Mouse (Mus musculus) lung, postnatal 0 days (tissue): ENCODE measurements around the gene Nme4. TPM values are rescaled to one million over a fixed set of nuclear protein-coding genes. Genes with fewer than 3 reads are reported as not detected.

Experiments used
- ATAC-seq: fragments of 200-750 bp; cut with Nextera tagmentation; 2 replicates; pipeline ENCODE4 v1.8.0; 2017; ENCODE audit warnings: moderate library complexity
- DNase-seq: peaks from one replicate; pipeline ENCODE4 v3.0.0-alpha.2; 2016; ENCODE audit warnings: low spot score
- H3K27ac ChIP-seq: fragments of 300-500 bp; sonication (generic); 2 replicates; pipeline ENCODE4 v1.5.1; 2014; ENCODE audit warnings: antibody characterized with exemption, mild to moderate bottlenecking, low read length, mixed read lengths
- H3K27me3 ChIP-seq: fragments of 300-500 bp; sonication (generic); replicated peaks from 2 replicates; pipeline ENCODE4 v1.6.1; 2014; ENCODE audit warnings: low read length, mixed read lengths; ENCODE audit not compliant: insufficient read depth
- H3K36me3 ChIP-seq: fragments of 300-500 bp; sonication (generic); 2 replicates; pipeline ENCODE4 v1.6.1; 2014; ENCODE audit warnings: low read length, mixed read lengths; ENCODE audit not compliant: insufficient read depth
- H3K4me1 ChIP-seq: fragments of 300-500 bp; sonication (generic); 2 replicates; pipeline ENCODE4 v1.6.1; 2014; ENCODE audit warnings: antibody characterized with exemption, low read depth, low read length, mixed read lengths; ENCODE audit not compliant: insufficient read depth
- H3K4me2 ChIP-seq: fragments of 300-500 bp; sonication (generic); replicated peaks from 2 replicates; pipeline ENCODE4 v1.6.1; 2014; ENCODE audit warnings: low read depth, mild to moderate bottlenecking, low read length, moderate library complexity, mixed read lengths
- H3K4me3 ChIP-seq: fragments of 300-500 bp; sonication (generic); 2 replicates; pipeline ENCODE4 v1.5.1; 2014; ENCODE audit warnings: low read depth, low read length
- H3K9ac ChIP-seq: fragments of 300-500 bp; sonication (generic); replicated peaks from 2 replicates; pipeline ENCODE4 v1.6.1; 2014; ENCODE audit warnings: low read depth, mild to moderate bottlenecking
- H3K9me3 ChIP-seq: fragments of 300-500 bp; sonication (generic); 2 replicates; pipeline ENCODE4 v1.6.1; 2016; ENCODE audit warnings: low read length, mixed read lengths
- CTCF ChIP-seq: IDR thresholded peaks from 2 replicates; pipeline ENCODE4 v1.5.1; 2016; ENCODE audit warnings: antibody characterized with exemption, mild to moderate bottlenecking
- EP300 ChIP-seq: IDR thresholded peaks from 2 replicates; pipeline ENCODE4 v1.6.1; 2016; ENCODE audit warnings: antibody characterized with exemption, mild to moderate bottlenecking, control low read depth
- WGBS: fragments of 180-500 bp; shearing (Covaris S2); extraction: QIAGEN DNeasy Blood & Tissue Kit; methylation state at CpG from one replicate; pipeline ENCODE4 v1.1.7; 2014; 5-methylcytosine and 5-hydroxymethylcytosine counted together
- polyA plus RNA-seq: library from polyadenylated mRNA; unstranded; fragments of >200 nt; fragmentation: Nextera tagmentation; extraction: Ambion mirVana; gene quantifications from 2 replicates; pipeline ENCODE4 v1.2.1, GENCODE M21; 2015

The Nme4 gene
- polyA plus RNA-seq, 1 experiment from 2014 or later: 9.2 TPM

DNA sequence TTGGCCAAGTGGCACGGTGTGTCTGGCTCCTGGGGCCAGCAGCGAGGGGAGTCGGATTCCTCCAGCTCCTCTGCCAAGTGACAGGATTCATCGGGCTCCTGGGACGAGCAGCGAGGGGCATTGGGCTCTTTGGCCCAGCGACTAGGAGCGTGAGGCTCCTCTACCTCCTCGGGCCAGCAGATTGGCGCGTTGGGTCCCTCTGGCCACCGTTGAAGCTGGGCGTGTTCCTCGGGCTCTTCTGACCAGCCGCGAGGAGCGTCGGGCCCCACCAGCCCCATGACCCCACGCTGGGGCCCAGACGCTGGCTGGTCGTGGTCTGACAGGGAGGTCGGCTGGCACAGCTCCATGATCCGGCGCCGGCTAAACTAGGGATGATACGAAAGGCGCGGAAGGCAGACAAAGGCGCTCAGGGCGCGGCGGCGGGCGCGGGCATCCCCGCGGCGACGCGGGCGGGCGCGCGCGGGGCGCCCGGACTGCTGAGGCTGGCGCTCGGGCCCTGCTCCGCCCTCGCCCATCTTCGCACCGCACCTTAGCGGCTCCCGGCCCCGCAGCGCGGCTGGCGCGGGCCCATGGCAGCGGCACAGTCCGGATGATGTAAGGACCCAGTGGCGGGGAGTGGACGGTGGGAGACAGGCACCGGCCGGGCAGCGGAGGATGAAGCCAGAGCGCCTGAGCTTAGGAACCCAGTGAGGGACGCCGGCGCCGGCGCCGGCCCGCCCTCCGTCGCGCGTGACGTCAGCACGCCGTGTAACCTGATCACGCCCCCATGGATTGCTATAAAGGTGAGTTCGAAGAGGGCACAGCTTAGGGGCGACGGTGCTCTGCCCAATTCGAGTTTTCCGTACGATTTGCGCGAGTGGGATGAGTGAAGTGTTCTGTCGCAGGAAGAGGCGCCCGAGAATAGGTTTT is 26.3 kb downstream of the Nme4 start, which contains the start of gene Rab11fip3:
Gene Rab11fip3, minus strand, starts transcription at position 725 of the 909 bp plus-strand sequence.
- Histone ChIP-seq H3K27me3 (no peaks in the 10 kb centered on the region), H3K4me3 (peak within 1 kb of the TSS; percentile 67), H3K27ac (peak within 1 kb of the TSS; percentile 64), H3K4me2 (peak within 1 kb of the TSS; percentile 92), H3K36me3 (no peaks in the 10 kb centered on the region), H3K4me1 (peaks cover 19% of the 10 kb centered on the region), H3K9me3 (no peaks in the 10 kb centered on the region), H3K9ac (peak within 1 kb of the TSS; percentile 41)
- WGBS: under 1% methylated on average over 79 of the region's 94 CpGs
- no peak for TF ChIP-seq EP300
- no peak for TF ChIP-seq CTCF
- ATAC-seq (peak; percentile 91), DNase-seq (peak; percentile 88)

DNA sequence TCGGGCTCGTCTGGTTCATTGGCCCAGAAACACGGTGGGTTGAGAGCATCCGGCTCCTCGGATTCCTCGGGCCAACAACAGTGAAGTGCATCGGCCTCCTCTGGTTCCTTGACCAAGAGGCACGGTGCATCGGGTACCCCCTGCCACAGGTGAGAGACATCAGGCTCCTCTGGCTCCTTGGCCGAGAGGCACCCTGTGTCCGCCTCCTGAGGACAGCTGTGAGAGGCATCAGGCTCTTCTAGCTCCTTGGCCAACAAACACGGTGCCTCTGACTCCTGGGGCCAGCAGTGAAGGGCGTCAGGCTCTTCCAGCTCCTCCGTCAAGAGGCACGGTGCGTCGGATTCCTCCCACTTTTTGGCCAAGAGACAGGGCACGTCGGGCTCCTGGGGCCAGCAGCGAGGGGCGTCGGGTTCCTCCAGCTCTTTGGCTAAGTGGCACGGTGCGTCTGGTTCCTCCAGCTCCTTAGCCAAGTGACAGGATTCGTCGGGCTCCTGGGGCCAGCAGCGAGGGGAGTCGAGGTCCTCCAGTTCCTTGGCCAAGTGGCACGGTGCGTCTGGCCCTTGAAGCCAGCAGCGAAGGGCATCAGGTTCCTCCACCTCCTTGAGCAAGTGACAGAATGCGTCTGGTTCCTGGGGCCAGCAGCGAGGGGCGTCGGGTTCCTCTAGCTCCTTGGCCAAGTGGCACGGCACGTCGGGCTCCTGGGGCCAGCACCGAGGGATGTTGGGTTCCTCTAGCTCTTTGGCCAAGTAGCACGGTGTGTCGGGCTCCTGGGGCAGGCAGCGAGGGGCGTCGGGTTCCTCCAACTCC is 27.2 kb downstream of the Nme4 start:
- DNase-seq: peak; percentile 44
- H3K27ac ChIP-seq: peak overlapping the region; percentile 64
- TF ChIP-seq CTCF (no peak), EP300 (no peak)
- under 1% methylated on average over 44 of the region's 44 CpGs for WGBS
- H3K9me3 ChIP-seq: no peaks in the 10 kb centered on the region
- peaks cover 19% of the 10 kb centered on the region for H3K4me1 ChIP-seq
- H3K4me3 ChIP-seq: peak overlapping the region; percentile 67
- peak overlapping the region; percentile 92 for H3K4me2 ChIP-seq
- peak overlapping the region; percentile 41 for H3K9ac ChIP-seq
- peak; percentile 23 for ATAC-seq
- H3K27me3 ChIP-seq: no peaks in the 10 kb centered on the region
- H3K36me3 ChIP-seq: no peaks in the 10 kb centered on the region

DNA sequence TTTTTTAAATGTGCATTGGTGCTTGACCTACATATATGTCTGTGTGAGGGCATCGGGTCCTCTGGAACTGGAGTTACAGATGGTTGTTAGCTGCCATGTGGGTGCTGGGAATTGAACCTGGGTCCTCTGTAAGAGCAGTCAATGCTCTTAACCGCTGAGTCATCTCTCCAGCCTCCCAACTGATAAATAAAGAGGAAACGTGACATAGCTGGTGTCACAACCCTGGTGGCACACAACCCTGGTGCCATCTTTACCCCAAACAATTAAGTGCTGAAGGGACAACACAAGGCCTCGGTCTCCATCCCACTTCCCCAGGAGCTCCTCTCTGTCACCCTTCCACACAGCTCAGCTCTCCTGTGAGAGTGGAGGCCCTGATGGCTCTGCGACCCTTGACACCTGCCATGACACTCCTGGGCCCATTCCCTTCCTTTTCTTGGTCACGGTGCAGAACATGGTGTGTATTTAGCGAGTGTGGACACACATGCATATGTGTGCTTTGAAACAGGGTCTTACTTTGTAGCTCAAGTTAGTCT is 28.8 kb downstream of the Nme4 start:
- 91% methylated on average over 7 of the region's 7 CpGs for WGBS
- TF ChIP-seq EP300: no peak
- TF ChIP-seq CTCF: no peak
- Histone ChIP-seq H3K27ac (no peak overlapping the region), H3K9ac (no peak overlapping the region), H3K9me3 (no peaks in the 10 kb centered on the region), H3K4me1 (peaks cover 19% of the 10 kb centered on the region), H3K36me3 (no peaks in the 10 kb centered on the region), H3K27me3 (no peaks in the 10 kb centered on the region), H3K4me3 (no peak overlapping the region), H3K4me2 (peak overlapping the region; percentile 92)
- DNase-seq (no peak), ATAC-seq (no peak)

DNA sequence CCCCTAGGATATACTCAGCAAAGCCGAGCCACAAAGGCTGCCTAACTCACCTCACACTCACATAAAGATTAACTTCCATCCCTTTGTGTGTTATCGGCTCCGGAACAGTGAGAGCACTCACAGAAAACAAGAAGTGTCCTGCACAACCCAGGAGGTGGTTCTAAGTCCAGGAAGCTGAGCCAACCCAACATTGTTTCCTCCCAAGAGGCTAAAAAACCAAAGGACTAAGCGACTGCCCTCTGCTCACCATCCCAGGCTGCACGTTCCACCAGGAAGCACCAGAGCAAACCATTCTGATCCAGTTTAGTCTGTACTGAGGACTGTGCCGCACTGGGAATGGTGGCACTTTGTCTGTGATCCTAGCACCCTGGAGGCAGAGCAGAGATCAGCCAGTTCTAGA is 30.5 kb downstream of the Nme4 start:
- H3K27ac ChIP-seq: no peak overlapping the region
- no peak overlapping the region for H3K4me3 ChIP-seq
- no peaks in the 10 kb centered on the region for H3K27me3 ChIP-seq
- WGBS: 57% methylated on average over 6 of the region's 6 CpGs
- H3K9me3 ChIP-seq: no peaks in the 10 kb centered on the region
- H3K36me3 ChIP-seq: no peaks in the 10 kb centered on the region
- TF ChIP-seq CTCF (no peak), EP300 (no peak)
- DNase-seq: no peak
- no peak overlapping the region for H3K9ac ChIP-seq
- ATAC-seq: no peak
- peaks cover 19% of the 10 kb centered on the region for H3K4me1 ChIP-seq
- H3K4me2 ChIP-seq: no peak overlapping the region

DNA sequence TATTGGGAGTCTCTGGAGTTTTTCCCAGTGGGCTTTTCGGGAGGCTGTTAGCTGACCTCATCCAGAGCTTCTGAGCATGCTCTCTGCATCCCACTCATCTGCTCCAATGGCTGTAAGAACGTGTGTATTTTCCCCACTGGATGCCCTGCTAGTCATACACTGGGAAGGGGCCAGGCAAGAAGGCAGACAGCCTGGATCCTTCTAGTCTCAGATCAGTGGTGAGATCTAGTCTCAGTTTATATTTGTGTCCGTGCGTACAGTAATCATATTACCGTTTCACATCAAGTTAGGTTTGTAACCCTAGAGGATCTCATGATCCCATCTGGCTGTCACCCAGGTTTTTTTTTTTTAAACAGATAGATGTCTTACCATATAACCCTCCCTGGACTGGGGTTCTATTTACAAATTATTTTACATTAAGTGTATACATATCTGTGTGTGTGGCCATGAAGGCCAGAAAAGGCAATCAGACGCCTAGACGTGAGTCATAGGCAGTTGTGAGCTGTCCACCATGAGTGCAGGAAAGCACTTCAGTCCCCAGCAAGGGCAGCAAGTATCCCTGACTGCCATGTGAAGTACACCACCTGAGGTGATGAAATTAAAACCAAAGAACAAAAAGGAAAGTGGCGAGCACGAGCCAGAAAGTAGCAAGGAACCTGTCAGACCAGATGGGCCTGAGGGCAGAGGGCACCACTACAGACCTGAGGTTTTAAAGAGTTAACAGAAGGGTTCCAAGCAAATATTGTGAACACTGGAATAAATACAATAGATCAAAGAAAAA is 37.4 kb downstream of the Nme4 start:
- H3K36me3 ChIP-seq: no peaks in the 10 kb centered on the region
- no peak for TF ChIP-seq CTCF
- TF ChIP-seq EP300: peak; percentile 60
- WGBS: 43% methylated on average over 9 of the region's 9 CpGs

More for the DNA sequence above, 37.4 kb downstream of the Nme4 start:
- Histone ChIP-seq H3K27ac (peak overlapping the region; percentile 38; the same call in 1 of the 2 replicates), H3K27me3 (no peaks in the 10 kb centered on the region), H3K9ac (no peak overlapping the region), H3K4me1 (no peaks in the 10 kb centered on the region), H3K4me3 (no peak overlapping the region), H3K9me3 (no peaks in the 10 kb centered on the region), H3K4me2 (no peak overlapping the region)
- ATAC-seq: peak; percentile 96
- DNase-seq: peak; percentile 84
